Mouse (Mus musculus): Measurements from ENCODE around the gene Slc26a5. TPM values are rescaled to one million over a fixed set of nuclear protein-coding genes. Genes with fewer than 3 reads are reported as not detected.

Slc26a5 gene
- total and polyA plus RNA-seq, 2 experiments from 2014 or later: not detected

DNA sequence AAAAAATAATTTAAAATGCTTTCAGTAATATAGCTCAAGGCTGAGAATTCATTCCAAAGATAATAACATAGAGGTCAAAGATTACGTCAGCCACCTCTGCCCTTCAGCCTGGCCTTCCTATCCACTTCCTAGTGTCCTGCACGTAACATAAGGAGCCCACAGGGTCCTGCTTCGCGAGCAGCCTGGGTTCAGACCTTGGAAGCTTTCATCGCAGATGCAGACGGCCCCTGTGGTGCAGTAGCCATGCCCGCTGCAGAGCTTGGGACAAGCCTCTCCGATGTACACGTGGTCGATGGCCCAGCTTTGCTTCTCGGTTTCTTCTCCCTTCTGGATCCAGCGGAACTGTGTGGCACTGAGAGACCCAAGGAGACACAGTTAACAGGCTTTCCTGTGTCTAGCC lies 36.0 kb upstream of the Slc26a5 start:
- ATAC-seq (ENCODE audit: insufficient read depth, low read depth) (no peak), DNase-seq (ENCODE audit: low spot score) (no peak)
- Histone ChIP-seq H3K27me3 (ENCODE audit: control insufficient read depth, insufficient read depth, low read length) (no peaks in the 10 kb centered on the region), H3K4me2 (ENCODE audit: low read depth, low read length) (no peak overlapping the region), H3K9me3 (replicated peaks; ENCODE audit: control insufficient read depth, low read length) (no peaks in the 10 kb centered on the region), H3K4me3 (ENCODE audit: low read depth, low read length) (no peak overlapping the region), H3K36me3 (replicated peaks; ENCODE audit: control insufficient read depth, insufficient read depth, low read length) (no peaks in the 10 kb centered on the region), H3K4me1 (ENCODE audit: control insufficient read depth, insufficient read depth) (no peaks in the 10 kb centered on the region), H3K27ac (ENCODE audit: low read depth) (no peak overlapping the region), H3K9ac (replicated peaks; ENCODE audit: low read depth, low read length) (no peak overlapping the region)
- no peak for TF ChIP-seq CTCF (IDR thresholded peaks at IDR 0.05; ENCODE audit: low read depth)
- no peak for TF ChIP-seq EP300 (IDR thresholded peaks at IDR 0.05; ENCODE audit: low read depth)
- WGBS: 55% methylated on average over 12 of the region's 12 CpGs

DNA sequence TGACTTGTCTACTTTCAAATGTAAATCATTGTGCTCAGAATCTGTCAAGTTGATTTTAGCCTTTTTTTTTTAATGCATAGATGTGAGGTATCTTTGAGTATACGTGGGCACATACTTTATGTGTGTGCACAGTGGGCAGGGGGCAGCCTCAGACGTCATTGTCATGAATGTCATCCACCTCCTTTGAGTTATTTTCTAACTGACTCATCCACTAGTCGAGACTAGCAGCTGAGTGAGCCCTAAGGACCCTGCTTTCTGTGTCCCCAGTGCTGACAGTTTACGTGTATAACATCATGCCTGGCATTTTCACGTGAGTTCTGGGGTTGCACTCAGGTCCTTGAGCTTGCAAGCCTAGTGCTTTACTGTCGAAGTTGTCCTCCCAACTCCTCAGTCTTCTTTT lies 35.5 kb upstream of the Slc26a5 start:
- no peaks in the 10 kb centered on the region for H3K9me3 ChIP-seq (replicated peaks; ENCODE audit: control insufficient read depth, low read length)
- no peak overlapping the region for H3K4me2 ChIP-seq (ENCODE audit: low read depth, low read length)
- H3K27me3 ChIP-seq (ENCODE audit: control insufficient read depth, insufficient read depth, low read length): no peaks in the 10 kb centered on the region
- no peak overlapping the region for H3K9ac ChIP-seq (replicated peaks; ENCODE audit: low read depth, low read length)
- no peak overlapping the region for H3K27ac ChIP-seq (ENCODE audit: low read depth)
- H3K36me3 ChIP-seq (replicated peaks; ENCODE audit: control insufficient read depth, insufficient read depth, low read length): no peaks in the 10 kb centered on the region
- H3K4me1 ChIP-seq (ENCODE audit: control insufficient read depth, insufficient read depth): no peaks in the 10 kb centered on the region
- no peak overlapping the region for H3K4me3 ChIP-seq (ENCODE audit: low read depth, low read length)
- DNase-seq (ENCODE audit: low spot score): no peak
- WGBS: 44% methylated on average over 6 of the region's 6 CpGs
- TF ChIP-seq EP300 (IDR thresholded peaks at IDR 0.05; ENCODE audit: low read depth): no peak
- TF ChIP-seq CTCF (IDR thresholded peaks at IDR 0.05; ENCODE audit: low read depth): no peak
- no peak for ATAC-seq (ENCODE audit: insufficient read depth, low read depth)

DNA sequence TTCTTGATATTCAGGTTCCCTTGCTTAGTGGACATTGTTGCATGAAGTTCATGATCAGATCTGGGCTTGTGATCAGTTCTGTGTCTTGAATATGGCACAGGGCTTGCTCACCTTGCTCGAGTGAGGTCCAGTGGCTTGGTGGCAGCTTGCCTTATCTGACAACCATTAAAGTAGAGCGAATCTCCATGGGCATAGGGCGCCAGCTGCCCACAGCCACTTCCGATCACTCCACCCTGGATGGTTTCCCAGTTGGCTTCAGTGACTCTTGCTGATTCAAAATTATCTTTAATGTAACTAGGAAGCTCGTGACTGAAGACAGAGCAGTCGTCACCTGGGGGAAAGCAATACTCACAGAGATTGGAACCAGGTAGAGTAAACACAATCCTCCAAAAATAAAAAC lies 33.5 kb upstream of the Slc26a5 start:
- Histone ChIP-seq H3K27ac (ENCODE audit: low read depth) (no peak overlapping the region), H3K36me3 (replicated peaks; ENCODE audit: control insufficient read depth, insufficient read depth, low read length) (no peaks in the 10 kb centered on the region), H3K4me3 (ENCODE audit: low read depth, low read length) (no peak overlapping the region), H3K4me2 (ENCODE audit: low read depth, low read length) (no peak overlapping the region), H3K27me3 (ENCODE audit: control insufficient read depth, insufficient read depth, low read length) (no peaks in the 10 kb centered on the region), H3K9ac (replicated peaks; ENCODE audit: low read depth, low read length) (no peak overlapping the region), H3K4me1 (ENCODE audit: control insufficient read depth, insufficient read depth) (no peaks in the 10 kb centered on the region), H3K9me3 (replicated peaks; ENCODE audit: control insufficient read depth, low read length) (no peaks in the 10 kb centered on the region)
- WGBS: 49% methylated on average over 6 of the region's 6 CpGs
- no peak for DNase-seq (ENCODE audit: low spot score)
- no peak for ATAC-seq (ENCODE audit: insufficient read depth, low read depth)
- TF ChIP-seq EP300 (IDR thresholded peaks at IDR 0.05; ENCODE audit: low read depth) (no peak), CTCF (IDR thresholded peaks at IDR 0.05; ENCODE audit: low read depth) (no peak)

DNA sequence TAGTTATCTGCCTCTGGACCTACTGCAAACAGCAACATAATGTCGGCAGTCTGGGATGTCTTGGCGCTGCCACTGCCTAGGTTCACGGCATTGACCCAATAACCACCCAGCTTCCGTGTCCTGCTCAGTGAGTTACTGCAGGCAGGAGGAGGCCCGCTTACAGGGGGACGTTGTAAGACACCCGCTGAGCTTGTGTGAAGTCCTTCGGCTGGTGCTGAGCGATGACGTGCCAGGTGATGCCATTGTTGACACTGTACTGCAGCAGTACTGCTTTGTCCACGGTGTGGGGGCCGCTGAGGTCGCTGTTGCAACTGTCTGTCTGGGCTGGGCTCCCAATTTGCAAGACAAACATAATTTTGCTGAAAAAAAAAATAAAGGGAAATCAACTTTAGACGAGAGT lies 31.2 kb upstream of the Slc26a5 start:
- Histone ChIP-seq H3K27me3 (ENCODE audit: control insufficient read depth, insufficient read depth, low read length) (no peaks in the 10 kb centered on the region), H3K4me1 (ENCODE audit: control insufficient read depth, insufficient read depth) (no peaks in the 10 kb centered on the region), H3K4me3 (ENCODE audit: low read depth, low read length) (no peak overlapping the region), H3K4me2 (ENCODE audit: low read depth, low read length) (peak overlapping the region; percentile 26; the same call in 1 of the 2 replicates), H3K9me3 (replicated peaks; ENCODE audit: control insufficient read depth, low read length) (no peaks in the 10 kb centered on the region), H3K27ac (ENCODE audit: low read depth) (no peak overlapping the region), H3K36me3 (replicated peaks; ENCODE audit: control insufficient read depth, insufficient read depth, low read length) (no peaks in the 10 kb centered on the region), H3K9ac (replicated peaks; ENCODE audit: low read depth, low read length) (no peak overlapping the region)
- TF ChIP-seq CTCF (IDR thresholded peaks at IDR 0.05; ENCODE audit: low read depth) (no peak), EP300 (IDR thresholded peaks at IDR 0.05; ENCODE audit: low read depth) (no peak)
- DNase-seq (ENCODE audit: low spot score) (no peak), ATAC-seq (ENCODE audit: insufficient read depth, low read depth) (peak; percentile 71)
- 22% methylated on average over 14 of the region's 14 CpGs for WGBS

DNA sequence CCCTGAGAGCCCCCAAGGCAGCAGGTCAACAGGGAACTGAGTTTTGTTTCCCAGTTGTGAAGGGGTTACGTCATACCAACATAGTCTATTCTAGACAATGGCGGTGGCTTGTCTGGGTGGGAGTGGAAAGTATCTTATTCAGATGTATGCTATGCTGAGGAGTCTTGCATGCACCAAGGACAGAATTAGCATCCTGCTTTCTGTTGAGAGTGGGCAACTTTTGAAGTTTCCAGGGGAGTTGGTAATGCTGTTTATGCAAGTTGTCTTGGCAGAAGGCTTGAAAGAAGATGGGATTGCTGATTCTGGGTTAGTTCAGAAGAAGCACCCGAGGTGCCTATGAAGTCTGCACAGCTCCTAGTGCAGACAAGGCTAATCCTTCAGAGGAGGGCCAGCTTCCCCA lies 28.8 kb upstream of the Slc26a5 start:
- no peak for ATAC-seq (ENCODE audit: insufficient read depth, low read depth)
- Histone ChIP-seq H3K4me1 (ENCODE audit: control insufficient read depth, insufficient read depth) (no peaks in the 10 kb centered on the region), H3K27ac (ENCODE audit: low read depth) (no peak overlapping the region), H3K36me3 (replicated peaks; ENCODE audit: control insufficient read depth, insufficient read depth, low read length) (no peaks in the 10 kb centered on the region), H3K9ac (replicated peaks; ENCODE audit: low read depth, low read length) (no peak overlapping the region), H3K9me3 (replicated peaks; ENCODE audit: control insufficient read depth, low read length) (no peaks in the 10 kb centered on the region), H3K4me2 (ENCODE audit: low read depth, low read length) (no peak overlapping the region), H3K4me3 (ENCODE audit: low read depth, low read length) (no peak overlapping the region), H3K27me3 (ENCODE audit: control insufficient read depth, insufficient read depth, low read length) (no peaks in the 10 kb centered on the region)
- TF ChIP-seq CTCF (IDR thresholded peaks at IDR 0.05; ENCODE audit: low read depth) (no peak), EP300 (IDR thresholded peaks at IDR 0.05; ENCODE audit: low read depth) (no peak)
- 76% methylated on average over 3 of the region's 3 CpGs for WGBS
- DNase-seq (ENCODE audit: low spot score): no peak

DNA sequence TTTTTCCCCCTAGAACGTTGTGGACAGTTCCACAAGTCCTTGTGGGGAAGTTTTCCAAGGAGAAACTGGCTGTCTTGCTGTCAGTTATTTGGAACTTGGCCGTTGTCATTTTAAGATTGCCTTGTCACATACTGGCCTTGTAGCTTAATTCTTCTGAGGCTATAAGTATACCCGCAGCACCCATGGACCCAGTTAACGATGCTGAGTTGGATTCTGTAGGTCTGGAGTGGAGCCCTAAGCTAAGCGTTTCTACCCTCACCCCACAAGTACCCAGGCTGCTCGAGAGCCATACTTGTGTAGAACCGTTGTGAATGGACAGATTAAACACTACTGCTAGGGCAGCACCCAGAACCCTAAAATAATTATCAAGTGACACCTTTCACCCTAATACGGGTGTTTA lies 1.3 kb upstream of the Slc26a5 start:
- no peak overlapping the region for H3K9ac ChIP-seq (replicated peaks; ENCODE audit: low read depth, low read length)
- no peaks in the 10 kb centered on the region for H3K9me3 ChIP-seq (replicated peaks; ENCODE audit: control insufficient read depth, low read length)
- H3K36me3 ChIP-seq (replicated peaks; ENCODE audit: control insufficient read depth, insufficient read depth, low read length): no peaks in the 10 kb centered on the region
- peaks cover 6% of the 10 kb centered on the region; the same call in 1 of the 2 replicates for H3K27me3 ChIP-seq (ENCODE audit: control insufficient read depth, insufficient read depth, low read length)
- H3K4me2 ChIP-seq (ENCODE audit: low read depth, low read length): no peak overlapping the region
- no peak for TF ChIP-seq CTCF (IDR thresholded peaks at IDR 0.05; ENCODE audit: low read depth)
- no peak for TF ChIP-seq EP300 (IDR thresholded peaks at IDR 0.05; ENCODE audit: low read depth)
- peaks cover 4% of the 10 kb centered on the region; the same call in 1 of the 2 replicates for H3K4me1 ChIP-seq (ENCODE audit: control insufficient read depth, insufficient read depth)
- no peak for DNase-seq (ENCODE audit: low spot score)
- 59% methylated on average over 8 of the region's 8 CpGs for WGBS
- no peak for ATAC-seq (ENCODE audit: insufficient read depth, low read depth)
- no peak overlapping the region for H3K4me3 ChIP-seq (ENCODE audit: low read depth, low read length)
- no peak overlapping the region for H3K27ac ChIP-seq (ENCODE audit: low read depth)
